Mouse (Mus musculus): ENCODE measurements around the gene Ndufaf8.

GRCm38 (mm10) chr11:120114488-120115215 is 15.9 kb downstream of the Ndufaf8 start:
- TF ChIP-seq CTCF (IDR thresholded peaks at IDR 0.05; ENCODE audit: low read depth) = no peak
- no peak for TF ChIP-seq EP300 (IDR thresholded peaks at IDR 0.05; ENCODE audit: low read depth)
